8 mouse cellular contexts compared by ENCODE assay signal in genomic region chr15:11064160-11064557, GRCm38 (mm10). TPM values are rescaled to one million over a fixed set of nuclear protein-coding genes. Genes with fewer than 3 reads are reported as not detected.
A peak's percentile ranks its signal among the peaks of the same experiment; 100 is the strongest.
DNase-seq lines count a peak whose midpoint lies in the region; ATAC-seq and TF ChIP-seq lines count a peak whose summit lies in the region.

No protein-coding gene starts in this region.

- H3K9me3 ChIP-seq in heart, embryonic 16.5 days (replicated peaks; ENCODE audit: control insufficient read depth, low read length): no peaks in the 10 kb centered on the region
- H3K9me3 ChIP-seq in limb, embryonic 14.5 days (ENCODE audit: control insufficient read depth, low read length): no peaks in the 10 kb centered on the region

- ATAC-seq in heart, embryonic 16.5 days (replicated peaks; ENCODE audit: extremely low read depth, insufficient read depth, low FRiP score): peak; percentile 18; the same call in 1 of the 2 replicates
- ATAC-seq in limb, embryonic 14.5 days (ENCODE audit: low FRiP score, low read depth): no peak; the same call in 1 of the 2 replicates

- no peaks in the 10 kb centered on the region for H3K36me3 ChIP-seq in heart, embryonic 16.5 days (ENCODE audit: control insufficient read depth, insufficient read depth)
- H3K36me3 ChIP-seq in limb, embryonic 14.5 days (ENCODE audit: control insufficient read depth, insufficient read depth, low read length): no peaks in the 10 kb centered on the region

- no peaks in the 10 kb centered on the region for H3K27me3 ChIP-seq in heart, embryonic 16.5 days (ENCODE audit: control insufficient read depth, insufficient read depth, low read length)
- no peaks in the 10 kb centered on the region for H3K27me3 ChIP-seq in limb, embryonic 14.5 days (ENCODE audit: control insufficient read depth, insufficient read depth, low read length)

- TF ChIP-seq POLR2A in limb, embryonic 14.5 days (IDR thresholded peaks at IDR 0.05; ENCODE audit: borderline replicate concordance, extremely low read depth, insufficient read depth, insufficient read length): no peak

- peaks cover 14% of the 10 kb centered on the region for H3K4me1 ChIP-seq in heart, embryonic 16.5 days (ENCODE audit: control insufficient read depth, insufficient read depth, low read length)
- peaks cover 37% of the 10 kb centered on the region for H3K4me1 ChIP-seq in limb, embryonic 14.5 days (ENCODE audit: control insufficient read depth, insufficient read depth, low read length)

- H3K9ac ChIP-seq in heart, embryonic 16.5 days (ENCODE audit: low read length): no peak overlapping the region; the same call in 1 of the 2 replicates
- H3K9ac ChIP-seq in limb, embryonic 14.5 days (ENCODE audit: low read depth, low read length, severe bottlenecking): no peak overlapping the region

- H3K4me3 ChIP-seq in heart, embryonic 16.5 days (ENCODE audit: low read length): peak overlapping the region; percentile 64; the same call in 1 of the 2 replicates
- no peak overlapping the region; the same call in 1 of the 2 replicates for H3K4me3 ChIP-seq in limb, embryonic 14.5 days (replicated peaks; ENCODE audit: low read length)

- H3K4me2 ChIP-seq in heart, embryonic 16.5 days (ENCODE audit: low read depth, low read length): peak overlapping the region; percentile 91
- peak overlapping the region; percentile 72 for H3K4me2 ChIP-seq in limb, embryonic 14.5 days (replicated peaks; ENCODE audit: low read depth, low read length, severe bottlenecking)

- peak; percentile 10 for DNase-seq in adrenal gland, postnatal 10 days
- no peak for DNase-seq in adrenal gland, postnatal 14 days
- peak; percentile 5 for DNase-seq in 3134 (ENCODE audit: extremely low read depth, insufficient read length, low spot score)
- DNase-seq in limb, embryonic 14.5 days (ENCODE audit: low spot score): no peak
- DNase-seq in spleen, adult 18-20 months: no peak
- no peak for DNase-seq in urinary bladder, postnatal 36 days (ENCODE audit: low spot score in 2 of 2)
- no peak for DNase-seq in ovary, postnatal 10 days (ENCODE audit: low spot score)

- peak overlapping the region; percentile 65 for H3K27ac ChIP-seq in heart, embryonic 16.5 days (ENCODE audit: low read length)
- peak overlapping the region; percentile 91 for H3K27ac ChIP-seq in limb, embryonic 14.5 days (replicated peaks; ENCODE audit: low read depth, low read length)

- WGBS in heart, embryonic 16.5 days: 20% methylated on average over 2 of the region's 2 CpGs
- WGBS in limb, embryonic 14.5 days: 18% methylated on average over 2 of the region's 2 CpGs

RNA-seq across cellular contexts. Expression of gene Adamts12, which starts 0.4 kb away (rescaled TPM):
- total RNA-seq in adrenal gland, postnatal 10 days (2021): 10 to 100 TPM; 16.9 to 19.2 TPM
- 16.4 and 16.6 TPM in 2 replicates for total RNA-seq in adrenal gland, postnatal 14 days (2021)
- 1.9 and 2.0 TPM in 2 replicates for polyA plus RNA-seq in heart, embryonic 16.5 days (2015; fragmentation: Nextera tagmentation; extraction: Ambion mirVana)
- 9.5 and 10.6 TPM in 2 replicates for polyA plus RNA-seq in limb, embryonic 14.5 days (2012; rRNA removed)
- 8.7 and 9.3 TPM in 2 replicates for polyA plus RNA-seq in limb, embryonic 14.5 days (2014; fragmentation: Nextera tagmentation; extraction: Ambion mirVana)

RNA-seq across cellular contexts. Expression of gene Rxfp3, which starts 26.4 kb away (rescaled TPM):
- not detected for total RNA-seq in adrenal gland, postnatal 10 days (2021)
- not detected in 2 replicates for total RNA-seq in adrenal gland, postnatal 14 days (2021)
- 0.05 TPM in 2 replicates for polyA plus RNA-seq in heart, embryonic 16.5 days (2015; fragmentation: Nextera tagmentation; extraction: Ambion mirVana)
- 0.72 and 0.93 TPM in 2 replicates for polyA plus RNA-seq in limb, embryonic 14.5 days (2012; rRNA removed)
- polyA plus RNA-seq in limb, embryonic 14.5 days (2014; fragmentation: Nextera tagmentation; extraction: Ambion mirVana): 0.81 and 0.88 TPM in 2 replicates

Comparison
In these comparisons a context has a peak if more than half of its experiments do, and no peak if none do; other contexts are left out.
1. DNase-seq: peak in adrenal gland, postnatal 10 days (single experiment) and 3134 (single experiment); none in adrenal gland, postnatal 14 days (single experiment), limb, embryonic 14.5 days (single experiment), spleen, adult 18-20 months (0 of 2), urinary bladder, postnatal 36 days (0 of 2) and ovary, postnatal 10 days (single experiment).